Mouse (Mus musculus): ENCODE measurements around the gene Dph2. TPM values are rescaled to one million over a fixed set of nuclear protein-coding genes. Genes with fewer than 3 reads are reported as not detected.
A peak's percentile ranks its signal among the peaks of the same experiment; 100 is the strongest.

Dph2 gene
- polyA plus RNA-seq, 1 experiment from 2014 or later, result 23.8 TPM

DNA sequence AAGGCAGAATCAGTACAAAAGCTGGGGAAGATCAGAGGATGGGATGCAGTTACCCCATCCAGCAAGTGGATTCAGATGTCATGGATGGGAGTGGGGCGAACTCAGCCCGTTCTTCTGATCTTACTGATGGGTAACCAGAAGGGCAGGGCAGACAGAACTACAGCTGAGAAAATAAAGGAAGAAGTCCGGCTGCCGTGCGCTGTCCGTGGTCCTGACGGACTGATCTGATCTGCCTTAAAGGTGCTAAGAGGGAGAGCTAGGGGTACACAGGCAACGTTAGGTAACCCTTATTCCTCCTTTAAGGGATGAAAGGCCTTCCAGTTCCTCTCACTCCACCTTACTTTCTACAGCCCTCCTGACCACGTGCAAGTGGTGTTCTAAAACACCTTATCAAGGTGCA lies 1.5 kb upstream of the Dph2 start:
- Histone ChIP-seq H3K9me3 (replicated peaks; ENCODE audit: control insufficient read depth, low read length) (no peaks in the 10 kb centered on the region), H3K4me3 (ENCODE audit: low read depth, low read length) (no peak overlapping the region), H3K36me3 (replicated peaks; ENCODE audit: control insufficient read depth, insufficient read depth, low read depth, low read length) (peaks cover 3% of the 10 kb centered on the region; the same call in 1 of the 2 replicates), H3K27me3 (ENCODE audit: control insufficient read depth, insufficient read depth, low read length) (no peaks in the 10 kb centered on the region), H3K9ac (replicated peaks; ENCODE audit: low read length) (no peak overlapping the region), H3K4me1 (ENCODE audit: control insufficient read depth, insufficient read depth, low read length) (no peaks in the 10 kb centered on the region), H3K27ac (replicated peaks; ENCODE audit: low read depth, low read length) (no peak overlapping the region), H3K4me2 (ENCODE audit: low read depth, low read length) (no peak overlapping the region)
- peak; percentile 76 for DNase-seq (ENCODE audit: low spot score)
- ATAC-seq (replicated peaks; ENCODE audit: insufficient number of reproducible peaks, low FRiP score, low TSS enrichment, low read depth), result no peak
- WGBS, result 24% methylated on average over 9 of the region's 9 CpGs

DNA sequence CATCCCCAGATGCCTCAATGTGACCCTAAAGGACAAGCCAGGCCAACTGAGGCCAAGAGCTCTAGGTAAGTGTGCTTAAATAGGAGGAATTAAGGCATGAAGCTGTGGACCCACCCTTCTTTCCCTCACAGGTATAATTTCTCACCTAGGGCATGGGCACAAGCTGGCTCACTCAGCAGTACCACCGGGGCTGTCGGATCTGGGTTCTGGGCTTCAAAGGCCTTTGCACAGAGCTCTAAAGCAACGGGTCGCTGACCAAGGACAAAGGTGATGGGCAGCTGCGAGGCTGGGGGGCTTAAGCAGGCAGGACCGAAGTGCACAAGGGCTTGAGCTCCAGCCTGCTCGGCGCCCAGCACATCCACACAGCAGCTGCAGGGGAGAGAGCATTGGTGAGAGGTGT lies 1.1 kb downstream of the Dph2 start:
- H3K27me3 ChIP-seq (ENCODE audit: control insufficient read depth, insufficient read depth, low read length), result no peaks in the 10 kb centered on the region
- DNase-seq (ENCODE audit: low spot score), result no peak
- H3K9me3 ChIP-seq (replicated peaks; ENCODE audit: control insufficient read depth, low read length), result no peaks in the 10 kb centered on the region
- 71% methylated on average over 8 of the region's 8 CpGs for WGBS
- H3K9ac ChIP-seq (replicated peaks; ENCODE audit: low read length), result no peak overlapping the region
- ATAC-seq (replicated peaks; ENCODE audit: insufficient number of reproducible peaks, low FRiP score, low TSS enrichment, low read depth), result no peak
- no peaks in the 10 kb centered on the region for H3K4me1 ChIP-seq (ENCODE audit: control insufficient read depth, insufficient read depth, low read length)
- no peak overlapping the region for H3K27ac ChIP-seq (replicated peaks; ENCODE audit: low read depth, low read length)
- H3K4me2 ChIP-seq (ENCODE audit: low read depth, low read length), result no peak overlapping the region
- no peaks in the 10 kb centered on the region for H3K36me3 ChIP-seq (replicated peaks; ENCODE audit: control insufficient read depth, insufficient read depth, low read depth, low read length)
- H3K4me3 ChIP-seq (ENCODE audit: low read depth, low read length), result no peak overlapping the region

DNA sequence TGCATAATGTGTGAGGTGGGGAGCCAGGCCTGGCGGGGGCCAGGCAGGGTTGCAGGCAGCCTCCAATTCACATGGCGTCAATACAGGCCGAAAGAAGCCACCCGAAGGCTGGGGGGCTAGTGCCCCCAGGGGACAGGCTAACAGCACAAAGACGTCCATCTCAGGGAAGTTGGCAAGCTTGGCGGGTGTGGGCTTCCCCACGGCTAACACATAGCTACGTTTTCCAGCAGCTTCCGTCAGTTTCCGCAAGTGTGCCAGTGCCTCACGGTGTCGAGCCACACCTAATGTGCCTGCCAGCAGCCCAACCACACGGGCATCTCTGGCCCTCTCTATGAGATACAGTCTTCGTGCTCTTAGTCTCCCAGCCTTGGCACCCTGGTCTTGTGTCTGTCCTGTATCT lies 1.8 kb downstream of the Dph2 start:
- Histone ChIP-seq H3K4me3 (ENCODE audit: low read depth, low read length) (no peak overlapping the region), H3K27me3 (ENCODE audit: control insufficient read depth, insufficient read depth, low read length) (no peaks in the 10 kb centered on the region), H3K9me3 (replicated peaks; ENCODE audit: control insufficient read depth, low read length) (no peaks in the 10 kb centered on the region), H3K27ac (replicated peaks; ENCODE audit: low read depth, low read length) (no peak overlapping the region), H3K4me2 (ENCODE audit: low read depth, low read length) (no peak overlapping the region), H3K9ac (replicated peaks; ENCODE audit: low read length) (no peak overlapping the region), H3K4me1 (ENCODE audit: control insufficient read depth, insufficient read depth, low read length) (no peaks in the 10 kb centered on the region), H3K36me3 (replicated peaks; ENCODE audit: control insufficient read depth, insufficient read depth, low read depth, low read length) (no peaks in the 10 kb centered on the region; the same call in 1 of the 2 replicates)
- ATAC-seq (replicated peaks; ENCODE audit: insufficient number of reproducible peaks, low FRiP score, low TSS enrichment, low read depth), result no peak
- 92% methylated on average over 14 of the region's 14 CpGs for WGBS
- DNase-seq (ENCODE audit: low spot score), result no peak

DNA sequence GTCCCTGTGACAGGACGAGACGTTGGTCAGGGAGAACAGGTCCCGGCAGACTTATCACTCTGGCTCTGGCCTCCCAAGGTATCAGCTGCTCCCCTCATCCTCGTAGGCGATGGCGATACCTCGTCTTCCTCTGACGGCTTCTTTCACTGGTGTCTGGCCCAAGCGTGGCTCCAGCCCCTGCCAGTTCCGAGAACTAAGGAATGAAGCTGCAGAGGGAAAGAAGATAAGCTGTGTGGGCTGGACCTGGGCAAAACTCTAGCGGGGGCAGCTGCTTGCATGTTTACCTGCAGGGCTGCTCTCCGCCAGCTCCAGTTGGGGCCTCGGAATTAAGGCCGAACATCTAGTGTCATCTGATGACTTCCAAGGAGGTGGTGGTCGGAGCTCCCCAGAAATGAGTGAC lies 2.4 kb downstream of the Dph2 start:
- Histone ChIP-seq H3K4me3 (ENCODE audit: low read depth, low read length) (no peak overlapping the region), H3K4me2 (ENCODE audit: low read depth, low read length) (no peak overlapping the region), H3K27me3 (ENCODE audit: control insufficient read depth, insufficient read depth, low read length) (no peaks in the 10 kb centered on the region), H3K9ac (replicated peaks; ENCODE audit: low read length) (no peak overlapping the region), H3K4me1 (ENCODE audit: control insufficient read depth, insufficient read depth, low read length) (no peaks in the 10 kb centered on the region), H3K9me3 (replicated peaks; ENCODE audit: control insufficient read depth, low read length) (no peaks in the 10 kb centered on the region), H3K36me3 (replicated peaks; ENCODE audit: control insufficient read depth, insufficient read depth, low read depth, low read length) (no peaks in the 10 kb centered on the region; the same call in 1 of the 2 replicates), H3K27ac (replicated peaks; ENCODE audit: low read depth, low read length) (no peak overlapping the region)
- no peak for DNase-seq (ENCODE audit: low spot score)
- no peak for ATAC-seq (replicated peaks; ENCODE audit: insufficient number of reproducible peaks, low FRiP score, low TSS enrichment, low read depth)
- 91% methylated on average over 15 of the region's 15 CpGs for WGBS

DNA sequence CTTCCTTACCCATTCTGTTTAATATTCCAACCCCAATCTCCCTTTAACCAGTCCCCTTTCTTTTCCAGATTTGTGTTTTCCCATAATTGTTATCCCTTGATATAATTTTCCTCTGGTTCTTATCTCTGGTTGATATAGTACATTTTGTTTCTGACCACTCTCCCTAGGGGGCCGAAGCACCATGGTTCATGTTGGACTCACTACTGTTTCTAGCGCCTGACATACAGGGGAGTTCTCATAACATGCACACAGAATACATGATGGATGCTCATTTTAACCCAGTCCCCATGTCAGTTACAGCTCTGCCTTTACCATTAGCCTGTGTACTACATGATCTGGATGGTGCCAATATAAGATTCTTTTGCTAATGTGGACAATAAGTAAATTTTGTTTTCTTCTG lies 3.9 kb downstream of the Dph2 start:
- no peaks in the 10 kb centered on the region for H3K4me1 ChIP-seq (ENCODE audit: control insufficient read depth, insufficient read depth, low read length)
- H3K4me3 ChIP-seq (ENCODE audit: low read depth, low read length), result no peak overlapping the region; the same call in 1 of the 2 replicates
- no peaks in the 10 kb centered on the region; the same call in 1 of the 2 replicates for H3K36me3 ChIP-seq (replicated peaks; ENCODE audit: control insufficient read depth, insufficient read depth, low read depth, low read length)
- DNase-seq (ENCODE audit: low spot score), result no peak
- no peak overlapping the region for H3K9ac ChIP-seq (replicated peaks; ENCODE audit: low read length)
- no peak overlapping the region; the same call in 1 of the 2 replicates for H3K4me2 ChIP-seq (ENCODE audit: low read depth, low read length)
- H3K27ac ChIP-seq (replicated peaks; ENCODE audit: low read depth, low read length), result no peak overlapping the region
- no peaks in the 10 kb centered on the region for H3K27me3 ChIP-seq (ENCODE audit: control insufficient read depth, insufficient read depth, low read length)
- WGBS, result 76% methylated on average over 2 of the region's 2 CpGs
- ATAC-seq (replicated peaks; ENCODE audit: insufficient number of reproducible peaks, low FRiP score, low TSS enrichment, low read depth), result no peak
- H3K9me3 ChIP-seq (replicated peaks; ENCODE audit: control insufficient read depth, low read length), result no peaks in the 10 kb centered on the region

DNA sequence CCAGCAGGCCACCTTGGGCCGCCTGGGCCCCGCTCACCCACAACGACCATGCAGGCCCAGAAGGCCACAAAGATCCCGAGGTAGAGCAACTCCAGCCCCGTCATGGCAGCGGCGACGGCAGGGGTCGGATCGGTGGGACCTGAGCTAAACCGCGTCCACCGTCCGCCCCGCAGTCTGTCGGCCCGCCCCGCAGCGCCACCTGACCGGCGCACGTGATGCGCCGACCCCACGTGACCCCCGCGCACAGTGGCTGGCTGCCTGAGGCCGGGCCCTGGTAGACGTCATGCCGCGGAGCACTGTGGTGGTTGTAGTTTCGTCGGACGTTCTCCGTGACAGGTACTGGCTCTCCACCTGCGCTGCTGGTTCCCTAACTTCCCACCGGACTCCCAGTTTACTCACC lies 4.7 kb downstream of the Dph2 start, which contains the start of gene Atp6v0b:
Gene Atp6v0b, minus strand, starts transcription at position 201 of the 400 bp plus-strand sequence.
- peak within 1 kb of the TSS; percentile 96 for H3K4me3 ChIP-seq (ENCODE audit: low read depth, low read length)
- peak within 1 kb of the TSS; percentile 73 for H3K9ac ChIP-seq (replicated peaks; ENCODE audit: low read length)
- DNase-seq (ENCODE audit: low spot score) (peak; percentile 93), ATAC-seq (replicated peaks; ENCODE audit: insufficient number of reproducible peaks, low FRiP score, low TSS enrichment, low read depth) (peak; percentile 83)
- 0% methylated on average over 37 of the region's 37 CpGs for WGBS
- peak within 1 kb of the TSS; percentile 85 for H3K4me2 ChIP-seq (ENCODE audit: low read depth, low read length)
- no peaks in the 10 kb centered on the region for H3K27me3 ChIP-seq (ENCODE audit: control insufficient read depth, insufficient read depth, low read length)
- no peaks in the 10 kb centered on the region for H3K4me1 ChIP-seq (ENCODE audit: control insufficient read depth, insufficient read depth, low read length)
- H3K9me3 ChIP-seq (replicated peaks; ENCODE audit: control insufficient read depth, low read length), result no peaks in the 10 kb centered on the region
- H3K36me3 ChIP-seq (replicated peaks; ENCODE audit: control insufficient read depth, insufficient read depth, low read depth, low read length), result no peaks in the 10 kb centered on the region; the same call in 1 of the 2 replicates
- H3K27ac ChIP-seq (replicated peaks; ENCODE audit: low read depth, low read length), result no peak within 1 kb of the TSS

DNA sequence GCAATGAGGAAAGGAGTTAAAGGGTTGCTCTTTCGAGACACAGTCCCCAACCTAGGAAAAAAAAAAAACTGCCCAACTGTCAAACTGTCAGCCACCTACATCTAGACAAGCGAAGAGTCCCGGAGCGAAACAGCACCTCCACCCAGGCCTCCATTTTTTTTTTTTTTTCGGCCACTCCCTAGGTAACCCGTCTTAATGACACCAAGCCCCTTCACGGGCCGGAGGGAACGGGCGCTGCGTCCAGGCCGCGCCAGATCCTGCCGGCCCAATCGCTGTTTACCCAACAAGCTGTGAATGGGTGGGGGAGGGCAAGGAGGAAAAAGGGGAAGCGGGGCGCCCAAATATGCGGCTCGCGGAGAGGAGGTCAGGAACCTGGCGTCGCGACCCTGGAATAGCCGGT lies 5.2 kb downstream of the Dph2 start:
- no peaks in the 10 kb centered on the region for H3K27me3 ChIP-seq (ENCODE audit: control insufficient read depth, insufficient read depth, low read length)
- no peaks in the 10 kb centered on the region for H3K9me3 ChIP-seq (replicated peaks; ENCODE audit: control insufficient read depth, low read length)
- peak overlapping the region; percentile 85 for H3K4me2 ChIP-seq (ENCODE audit: low read depth, low read length)
- H3K36me3 ChIP-seq (replicated peaks; ENCODE audit: control insufficient read depth, insufficient read depth, low read depth, low read length), result no peaks in the 10 kb centered on the region; the same call in 1 of the 2 replicates
- ATAC-seq (replicated peaks; ENCODE audit: insufficient number of reproducible peaks, low FRiP score, low TSS enrichment, low read depth), result no peak
- H3K9ac ChIP-seq (replicated peaks; ENCODE audit: low read length), result peak overlapping the region; percentile 73
- peak overlapping the region; percentile 96 for H3K4me3 ChIP-seq (ENCODE audit: low read depth, low read length)
- no peak for DNase-seq (ENCODE audit: low spot score)
- no peaks in the 10 kb centered on the region for H3K4me1 ChIP-seq (ENCODE audit: control insufficient read depth, insufficient read depth, low read length)
- WGBS, result 4% methylated on average over 23 of the region's 24 CpGs
- no peak overlapping the region for H3K27ac ChIP-seq (replicated peaks; ENCODE audit: low read depth, low read length)

DNA sequence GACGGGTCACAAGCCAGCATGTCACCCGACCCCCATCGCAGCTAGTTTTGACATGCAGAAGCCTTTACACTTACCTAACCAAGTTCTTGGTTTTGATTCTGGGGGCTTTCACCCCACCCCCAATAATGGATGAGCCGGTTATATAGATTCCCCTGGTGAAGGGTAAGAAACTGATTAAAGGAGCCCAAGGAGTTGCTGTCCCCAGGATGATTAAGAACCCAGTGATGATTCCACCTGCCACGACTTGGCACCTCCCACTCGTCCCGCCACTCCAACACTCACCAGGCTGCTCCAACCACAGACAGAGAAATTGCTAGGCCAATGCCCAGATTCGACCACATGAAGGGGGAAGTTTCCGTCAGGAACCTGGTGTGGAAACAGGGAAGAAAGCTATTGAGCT lies 5.8 kb downstream of the Dph2 start:
- Histone ChIP-seq H3K4me3 (ENCODE audit: low read depth, low read length) (no peak overlapping the region), H3K27ac (replicated peaks; ENCODE audit: low read depth, low read length) (no peak overlapping the region), H3K36me3 (replicated peaks; ENCODE audit: control insufficient read depth, insufficient read depth, low read depth, low read length) (no peaks in the 10 kb centered on the region; the same call in 1 of the 2 replicates), H3K4me2 (ENCODE audit: low read depth, low read length) (no peak overlapping the region; the same call in 1 of the 2 replicates), H3K9me3 (replicated peaks; ENCODE audit: control insufficient read depth, low read length) (no peaks in the 10 kb centered on the region), H3K9ac (replicated peaks; ENCODE audit: low read length) (no peak overlapping the region), H3K27me3 (ENCODE audit: control insufficient read depth, insufficient read depth, low read length) (no peaks in the 10 kb centered on the region), H3K4me1 (ENCODE audit: control insufficient read depth, insufficient read depth, low read length) (no peaks in the 10 kb centered on the region)
- ATAC-seq (replicated peaks; ENCODE audit: insufficient number of reproducible peaks, low FRiP score, low TSS enrichment, low read depth) (no peak), DNase-seq (ENCODE audit: low spot score) (no peak)
- 76% methylated on average over 9 of the region's 9 CpGs for WGBS
